Mouse (Mus musculus) intestine, embryonic 14.5 days (tissue): ENCODE results near the gene Abhd14a. TPM values are rescaled to one million over a fixed set of nuclear protein-coding genes. Genes with fewer than 3 reads are reported as not detected.

ENCODE experiments used
- ATAC-seq: fragments of 200-750 bp; cut with Nextera tagmentation; replicated peaks from 2 replicates; pipeline ENCODE4 v1.8.0; 2017; ENCODE audit warnings: low read depth, moderate number of reproducible peaks, moderate TSS enrichment, moderate library complexity; ENCODE audit not compliant: low FRiP score, low TSS enrichment
- DNase-seq: peaks from one replicate; pipeline ENCODE4 v3.0.0-alpha.2; 2018; ENCODE audit warnings: low spot score
- H3K27ac ChIP-seq: fragments of 300-500 bp; sonication (generic); 2 replicates; pipeline ENCODE4 v1.5.1; 2014; ENCODE audit warnings: low read depth, mild to moderate bottlenecking, control low read depth
- H3K27me3 ChIP-seq: fragments of 300-500 bp; sonication (generic); replicated peaks from 2 replicates; pipeline ENCODE4 v1.6.1; 2014; ENCODE audit warnings: low read length, control low read depth; ENCODE audit not compliant: control insufficient read depth, insufficient read depth
- H3K36me3 ChIP-seq: fragments of 300-500 bp; sonication (generic); 2 replicates; pipeline ENCODE4 v1.6.1; 2014; ENCODE audit warnings: low read length, control low read depth; ENCODE audit not compliant: control insufficient read depth, insufficient read depth
- H3K4me1 ChIP-seq: fragments of 300-500 bp; sonication (generic); replicated peaks from 2 replicates; pipeline ENCODE4 v1.6.1; 2014; ENCODE audit warnings: low read length, control low read depth, mixed read lengths; ENCODE audit not compliant: control insufficient read depth, insufficient read depth
- H3K4me2 ChIP-seq: fragments of 300-500 bp; sonication (generic); 2 replicates; pipeline ENCODE4 v1.6.1; 2014; ENCODE audit warnings: low read length
- H3K4me3 ChIP-seq: fragments of 300-500 bp; sonication (generic); 2 replicates; pipeline ENCODE4 v1.5.1; 2014; ENCODE audit warnings: low read depth, low read length, control low read depth, mixed read lengths
- H3K9ac ChIP-seq: fragments of 300-500 bp; sonication (generic); 2 replicates; pipeline ENCODE4 v1.6.1; 2014; ENCODE audit warnings: mild to moderate bottlenecking, low read length
- H3K9me3 ChIP-seq: fragments of 300-500 bp; sonication (generic); 2 replicates; pipeline ENCODE4 v1.6.1; 2016; ENCODE audit warnings: low read length, control low read depth; ENCODE audit not compliant: control insufficient read depth
- WGBS: fragments of 180-500 bp; shearing (Covaris S2); extraction: QIAGEN DNeasy Blood & Tissue Kit; methylation state at CpG from one replicate; pipeline ENCODE4 v1.1.7; 2014; 5-methylcytosine and 5-hydroxymethylcytosine counted together
- polyA plus RNA-seq: library from polyadenylated mRNA; unstranded; fragments of >200 nt; fragmentation: Nextera tagmentation; extraction: Ambion mirVana; gene quantifications from 2 replicates; pipeline ENCODE4 v1.2.1, GENCODE M21; 2014

Abhd14a gene
- polyA plus RNA-seq, 1 experiment from 2014 or later = 58.2 TPM

GRCm38 (mm10) chr9:106473081-106473752 is 25.7 kb upstream of the Abhd14a start:
- H3K9ac ChIP-seq = no peak overlapping the region
- ATAC-seq (no peak), DNase-seq (no peak)
- H3K36me3 ChIP-seq = no peaks in the 10 kb centered on the region
- no peak overlapping the region for H3K27ac ChIP-seq
- WGBS = 91% methylated on average over 16 of the region's 16 CpGs
- no peaks in the 10 kb centered on the region for H3K27me3 ChIP-seq
- H3K9me3 ChIP-seq = no peaks in the 10 kb centered on the region
- no peak overlapping the region for H3K4me3 ChIP-seq
- H3K4me2 ChIP-seq = no peak overlapping the region
- peaks cover 21% of the 10 kb centered on the region for H3K4me1 ChIP-seq

GRCm38 (mm10) chr9:106472321-106472720 is 24.8 kb upstream of the Abhd14a start:
- ATAC-seq (no peak), DNase-seq (no peak)
- H3K4me3 ChIP-seq = no peak overlapping the region
- H3K36me3 ChIP-seq = no peaks in the 10 kb centered on the region
- H3K4me2 ChIP-seq = no peak overlapping the region
- WGBS = 65% methylated on average over 4 of the region's 4 CpGs
- H3K27ac ChIP-seq = peak overlapping the region; percentile 27; the same call in 1 of the 2 replicates
- H3K9ac ChIP-seq = no peak overlapping the region
- no peaks in the 10 kb centered on the region for H3K27me3 ChIP-seq
- peaks cover 15% of the 10 kb centered on the region; the same call in 1 of the 2 replicates for H3K4me1 ChIP-seq
- no peaks in the 10 kb centered on the region for H3K9me3 ChIP-seq

- Histone ChIP-seq H3K9me3 (no peaks in the 10 kb centered on the region), H3K9ac (no peak overlapping the region), H3K27me3 (no peaks in the 10 kb centered on the region), H3K4me2 (peak overlapping the region; percentile 42), H3K4me1 (peaks cover 15% of the 10 kb centered on the region; the same call in 1 of the 2 replicates), H3K27ac (no peak overlapping the region), H3K4me3 (peak overlapping the region; percentile 15; the same call in 1 of the 2 replicates), H3K36me3 (no peaks in the 10 kb centered on the region)
- WGBS = 11% methylated on average over 5 of the region's 5 CpGs
- DNase-seq (no peak), ATAC-seq (peak; percentile 23; the same call in 1 of the 2 replicates)
Observed at GRCm38 (mm10) chr9:106471892-106472291, 24.4 kb upstream of the Abhd14a start.

- Histone ChIP-seq H3K27ac (no peak overlapping the region), H3K9ac (no peak overlapping the region), H3K4me3 (peak overlapping the region; percentile 15; the same call in 1 of the 2 replicates), H3K4me2 (peak overlapping the region; percentile 42), H3K27me3 (no peaks in the 10 kb centered on the region), H3K36me3 (no peaks in the 10 kb centered on the region), H3K9me3 (no peaks in the 10 kb centered on the region), H3K4me1 (peaks cover 10% of the 10 kb centered on the region; the same call in 1 of the 2 replicates)
- no peak for DNase-seq
- WGBS = 62% methylated on average over 14 of the region's 14 CpGs
- no peak for ATAC-seq
Observed at GRCm38 (mm10) chr9:106470991-106471750, 23.7 kb upstream of the Abhd14a start.

GRCm38 (mm10) chr9:106469776-106470175 is 22.3 kb upstream of the Abhd14a start:
- Histone ChIP-seq H3K9ac (no peak overlapping the region), H3K4me1 (peaks cover 13% of the 10 kb centered on the region; the same call in 1 of the 2 replicates), H3K4me2 (no peak overlapping the region), H3K27ac (no peak overlapping the region), H3K9me3 (no peaks in the 10 kb centered on the region), H3K36me3 (no peaks in the 10 kb centered on the region), H3K4me3 (no peak overlapping the region), H3K27me3 (no peaks in the 10 kb centered on the region)
- ATAC-seq (no peak), DNase-seq (no peak)
- WGBS = 71% methylated on average over 9 of the region's 9 CpGs

GRCm38 (mm10) chr9:106469317-106469716 is 21.8 kb upstream of the Abhd14a start:
- Histone ChIP-seq H3K4me1 (peaks cover 13% of the 10 kb centered on the region; the same call in 1 of the 2 replicates), H3K4me2 (no peak overlapping the region), H3K27ac (no peak overlapping the region), H3K9ac (no peak overlapping the region), H3K27me3 (no peaks in the 10 kb centered on the region), H3K9me3 (no peaks in the 10 kb centered on the region), H3K4me3 (no peak overlapping the region), H3K36me3 (no peaks in the 10 kb centered on the region)
- DNase-seq (no peak), ATAC-seq (no peak)
- 70% methylated on average over 6 of the region's 6 CpGs for WGBS

- Histone ChIP-seq H3K27ac (no peak overlapping the region), H3K4me1 (peaks cover 13% of the 10 kb centered on the region; the same call in 1 of the 2 replicates), H3K4me3 (no peak overlapping the region), H3K27me3 (no peaks in the 10 kb centered on the region), H3K9ac (no peak overlapping the region), H3K36me3 (peaks cover 11% of the 10 kb centered on the region), H3K4me2 (no peak overlapping the region), H3K9me3 (no peaks in the 10 kb centered on the region)
- 90% methylated on average over 7 of the region's 7 CpGs for WGBS
- DNase-seq (no peak), ATAC-seq (no peak)
Observed at GRCm38 (mm10) chr9:106467746-106468145, 20.3 kb upstream of the Abhd14a start.

GRCm38 (mm10) chr9:106466721-106467120 is 19.2 kb upstream of the Abhd14a start:
- 88% methylated on average over 6 of the region's 6 CpGs for WGBS
- DNase-seq = no peak
- H3K4me3 ChIP-seq = no peak overlapping the region
- ATAC-seq = no peak
- H3K27ac ChIP-seq = no peak overlapping the region
- H3K36me3 ChIP-seq = peaks cover 21% of the 10 kb centered on the region
- no peaks in the 10 kb centered on the region for H3K27me3 ChIP-seq
- H3K9me3 ChIP-seq = no peaks in the 10 kb centered on the region
- H3K4me1 ChIP-seq = peaks cover 6% of the 10 kb centered on the region; the same call in 1 of the 2 replicates
- H3K9ac ChIP-seq = no peak overlapping the region
- H3K4me2 ChIP-seq = no peak overlapping the region
